Mouse (Mus musculus) lung, postnatal 0 days (tissue): ENCODE results near the gene Myo1g.

Source experiments
- CTCF ChIP-seq: IDR thresholded peaks from 2 replicates; pipeline ENCODE4 v1.5.1; 2016; ENCODE audit warnings: antibody characterized with exemption, mild to moderate bottlenecking
- EP300 ChIP-seq: IDR thresholded peaks from 2 replicates; pipeline ENCODE4 v1.6.1; 2016; ENCODE audit warnings: antibody characterized with exemption, mild to moderate bottlenecking, control low read depth

DNA sequence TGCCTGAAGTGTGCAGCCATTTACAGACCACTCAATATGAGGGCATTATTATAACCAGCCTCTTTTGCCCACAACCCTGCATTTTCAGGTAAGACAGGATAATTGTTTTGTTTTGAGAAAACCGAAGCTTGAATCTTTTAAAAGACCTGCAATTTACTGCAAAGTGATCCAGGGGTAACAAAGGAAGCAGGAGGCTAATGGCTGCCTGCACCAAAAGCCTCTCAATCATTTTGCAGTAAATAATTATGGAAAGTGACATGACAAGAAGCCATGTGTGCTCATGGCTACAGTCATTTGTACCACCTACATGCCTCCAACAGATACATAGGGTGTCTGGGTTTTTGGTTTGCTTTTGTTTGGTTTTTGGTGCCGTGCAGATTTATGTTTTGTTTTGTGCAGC lies 49.7 kb downstream of the Myo1g start:
- TF ChIP-seq CTCF = no peak
- TF ChIP-seq EP300 = no peak
